Mouse (Mus musculus): ENCODE measurements around the gene Rnase9. TPM values are rescaled to one million over a fixed set of nuclear protein-coding genes. Genes with fewer than 3 reads are reported as not detected.

The Rnase9 gene
- not detected for total RNA-seq (2021)
- long read RNA-seq, experiment 1, result 0 reads
- long read RNA-seq, experiment 2, result 0 reads

GRCm38 (mm10) chr14:51041769-51042168 lies at the start of gene Rnase9:
TSS of gene Rnase9 (minus strand) at chr14:51041869.
- DNase-seq, result no peak
- intact Hi-C loops (cut with DNase I; ENCODE audit: low total_unique reads), result no loop called here

GRCm38 (mm10) chr14:51090077-51090781 lies 48.6 kb upstream of the Rnase9 start:
- peak; percentile 67 for DNase-seq
- intact Hi-C loops (cut with DNase I; ENCODE audit: low total_unique reads), result loop anchor here (10.0 kb wide), 1 partner anchor 285 kb away; the partner anchor contains the start of genes Ccnb1ip1 and Parp2

- intact Hi-C loops (cut with DNase I; ENCODE audit: low total_unique reads), result loop anchor here (2.0 to 10.0 kb wide), 2 partner anchors 25 to 285 kb away; partner anchors contain the start of genes Ccnb1ip1 and Parp2
- no peak for DNase-seq
Observed at GRCm38 (mm10) chr14:51089674-51090076, 48.0 kb upstream of the Rnase9 start.

- intact Hi-C loops (cut with DNase I; ENCODE audit: low total_unique reads), result loop anchor here (2.0 kb wide), 1 partner anchor 24 kb away; no protein-coding TSS in a partner anchor
- DNase-seq, result peak; percentile 91
Observed at GRCm38 (mm10) chr14:51088970-51089673, 47.5 kb upstream of the Rnase9 start.

- DNase-seq, result peak; percentile 78
- intact Hi-C loops (cut with DNase I; ENCODE audit: low total_unique reads), result loop anchor here (2.0 kb wide), 1 partner anchor 24 kb away; no protein-coding TSS in a partner anchor
Observed at GRCm38 (mm10) chr14:51088166-51088969, 46.7 kb upstream of the Rnase9 start.

- no peak for DNase-seq
- intact Hi-C loops (cut with DNase I; ENCODE audit: low total_unique reads), result loop anchor here (2.0 kb wide), 1 partner anchor 23 kb away; no protein-coding TSS in a partner anchor
Observed at GRCm38 (mm10) chr14:51087762-51088161, 46.1 kb upstream of the Rnase9 start.

- intact Hi-C loops (cut with DNase I; ENCODE audit: low total_unique reads), result no loop called here
- no peak for DNase-seq
Observed at GRCm38 (mm10) chr14:51085911-51086310, 44.2 kb upstream of the Rnase9 start.

- intact Hi-C loops (cut with DNase I; ENCODE audit: low total_unique reads), result no loop called here
- no peak for DNase-seq
Observed at GRCm38 (mm10) chr14:51085086-51085485, 43.4 kb upstream of the Rnase9 start.

- intact Hi-C loops (cut with DNase I; ENCODE audit: low total_unique reads), result no loop called here
- no peak for DNase-seq
Observed at GRCm38 (mm10) chr14:51083805-51084204, 42.1 kb upstream of the Rnase9 start.

- peak; percentile 33 for DNase-seq
- intact Hi-C loops (cut with DNase I; ENCODE audit: low total_unique reads), result no loop called here
Observed at GRCm38 (mm10) chr14:51082599-51083581, 41.2 kb upstream of the Rnase9 start.

GRCm38 (mm10) chr14:51081035-51081434 lies 39.4 kb upstream of the Rnase9 start:
- no peak for DNase-seq
- intact Hi-C loops (cut with DNase I; ENCODE audit: low total_unique reads), result no loop called here

GRCm38 (mm10) chr14:51079180-51079579 lies 37.5 kb upstream of the Rnase9 start:
- DNase-seq, result no peak
- intact Hi-C loops (cut with DNase I; ENCODE audit: low total_unique reads), result no loop called here

GRCm38 (mm10) chr14:51074335-51074734 lies 32.7 kb upstream of the Rnase9 start, which contains the start of gene Olfr750:
TSS of gene Olfr750 (minus strand) at chr14:51074435.
- intact Hi-C loops (cut with DNase I; ENCODE audit: low total_unique reads), result no loop called here
- no peak for DNase-seq

GRCm38 (mm10) chr14:51069617-51070016 lies 27.9 kb upstream of the Rnase9 start:
- DNase-seq, result no peak
- intact Hi-C loops (cut with DNase I; ENCODE audit: low total_unique reads), result loop anchor here (10.0 kb wide), 1 partner anchor 265 kb away; the partner anchor contains the start of genes Ccnb1ip1 and Parp2

- no peak for DNase-seq
- intact Hi-C loops (cut with DNase I; ENCODE audit: low total_unique reads), result loop anchor here (10.0 kb wide), 1 partner anchor 264 kb away; the partner anchor contains the start of genes Ccnb1ip1 and Parp2
Observed at GRCm38 (mm10) chr14:51068956-51069355, 27.3 kb upstream of the Rnase9 start.

- intact Hi-C loops (cut with DNase I; ENCODE audit: low total_unique reads), result loop anchor here (5.0 to 10.0 kb wide), 2 partner anchors 33 to 256 kb away; partner anchors contain the start of genes Ccnb1ip1 and Parp2
- no peak for DNase-seq
Observed at GRCm38 (mm10) chr14:51060761-51061160, 19.1 kb upstream of the Rnase9 start.

GRCm38 (mm10) chr14:51057401-51057831 lies 15.7 kb upstream of the Rnase9 start, which contains the start of gene Rnase12:
TSS of gene Rnase12 (minus strand) at chr14:51057661.
- intact Hi-C loops (cut with DNase I; ENCODE audit: low total_unique reads), result no loop called here
- no peak for DNase-seq
